Mouse (Mus musculus) cerebellum, postnatal 36 days (tissue): ENCODE results near the gene Trim39.
"Not testable (repeated sequence)": the region's sequence is repeated elsewhere in the genome, so short reads cannot be mapped to it uniquely, and the experiment has no call there.

Source experiments
- DNase-seq, 2 experiments: peaks; one replicate each; pipeline ENCODE4 v3.0.0; 2021 to 2022; ENCODE audit warnings: mixed read lengths in 2 of 2

Trim39 gene

DNA sequence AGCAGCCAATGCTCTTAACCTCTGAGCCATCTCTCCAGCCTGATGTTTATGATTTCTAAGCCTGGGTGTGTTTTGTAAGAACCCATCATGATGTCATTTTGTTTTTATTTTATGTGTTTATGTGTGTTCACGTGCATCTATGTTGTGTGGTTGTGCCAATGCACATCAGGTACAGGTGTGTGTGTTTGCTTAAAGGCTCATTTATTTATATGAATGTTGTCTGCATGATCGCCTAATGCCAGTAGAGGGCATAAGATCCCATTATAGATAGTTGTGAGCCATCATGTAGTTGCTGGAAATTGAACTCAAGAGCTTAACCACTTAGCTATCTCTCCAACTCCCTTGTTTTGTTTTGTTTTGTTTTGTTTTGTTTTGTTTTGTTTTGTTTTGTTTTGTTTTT is 26.3 kb downstream of the Trim39 start:
- no peak for DNase-seq

DNA sequence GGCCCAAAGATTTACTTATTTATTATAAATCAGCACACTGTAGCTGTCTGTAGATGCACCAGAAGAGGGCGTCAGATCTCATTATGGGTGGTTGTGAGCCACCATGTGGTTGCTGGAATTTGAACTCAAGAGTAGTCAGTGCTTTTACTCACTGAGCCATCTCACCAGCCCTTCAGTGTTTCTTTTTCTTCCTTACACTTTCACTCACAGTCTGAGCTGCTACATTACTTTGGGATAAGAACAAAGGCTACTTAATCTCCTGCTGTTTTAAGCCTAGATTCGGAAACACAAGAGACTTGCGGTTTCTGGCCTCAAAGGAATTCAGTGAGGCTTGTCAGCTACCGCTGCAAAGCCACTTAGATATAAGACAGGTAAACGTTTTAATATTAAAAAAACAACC is 28.0 kb downstream of the Trim39 start:
- DNase-seq: no peak

DNA sequence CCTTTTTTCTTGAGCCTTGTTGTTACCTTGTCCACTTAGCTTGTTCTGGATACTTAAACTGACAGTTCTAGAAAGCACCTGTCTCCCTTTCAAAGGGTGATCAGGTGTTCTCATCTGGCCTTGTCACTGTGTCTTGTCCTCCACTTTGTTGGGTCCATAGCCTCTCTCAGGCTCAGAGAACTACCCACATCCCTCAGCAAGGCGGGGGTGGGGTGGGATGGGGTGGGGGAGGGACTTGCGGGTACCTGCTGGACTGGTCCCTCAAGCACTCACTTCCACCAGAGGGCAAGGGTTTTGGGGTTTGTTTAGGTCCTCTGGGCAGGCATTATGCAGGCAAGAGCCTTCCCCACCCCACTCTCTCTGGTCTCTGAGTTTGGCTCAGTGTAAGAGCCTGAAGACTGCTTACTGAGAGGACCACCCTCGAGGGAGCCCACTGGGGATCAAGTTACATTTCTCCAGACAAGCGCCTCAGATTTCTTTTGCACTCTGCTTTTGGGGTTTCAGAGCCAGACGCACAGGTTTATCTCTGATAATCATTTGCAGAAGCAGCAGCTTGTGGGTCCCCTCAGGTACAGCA is 31.3 kb downstream of the Trim39 start:
- no peak for DNase-seq

GRCm38 (mm10) chr17:36237321-36237921 is 34.6 kb downstream of the Trim39 start:
- DNase-seq: no peak

GRCm38 (mm10) chr17:36235300-36235699 is 36.7 kb downstream of the Trim39 start:
- not testable (repeated sequence) for DNase-seq

GRCm38 (mm10) chr17:36233572-36233971 is 38.5 kb downstream of the Trim39 start:
- DNase-seq: no peak

DNA sequence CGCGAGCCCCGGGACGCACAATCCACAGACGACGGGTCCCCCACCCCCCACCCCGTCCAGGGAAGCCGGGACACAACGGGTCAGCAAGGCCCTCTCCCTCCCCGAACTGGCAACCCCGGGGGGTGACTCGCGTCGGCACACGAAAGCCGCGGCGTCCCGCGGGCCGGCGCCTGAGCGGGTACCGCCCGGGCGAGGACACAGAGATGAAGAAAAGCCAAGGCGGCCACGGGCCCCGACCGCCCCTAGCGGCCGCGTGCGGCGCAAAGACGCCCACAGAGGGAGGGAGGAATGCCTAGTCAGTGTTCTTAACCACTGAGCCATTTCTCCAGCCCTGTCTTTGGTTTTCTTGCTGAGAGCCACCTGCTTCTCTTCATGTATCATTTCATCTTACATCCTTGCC is 40.7 kb downstream of the Trim39 start:
- peak; percentile 41 to 65 for DNase-seq

GRCm38 (mm10) chr17:36229046-36229445 is 43.0 kb downstream of the Trim39 start:
- no peak for DNase-seq

DNA sequence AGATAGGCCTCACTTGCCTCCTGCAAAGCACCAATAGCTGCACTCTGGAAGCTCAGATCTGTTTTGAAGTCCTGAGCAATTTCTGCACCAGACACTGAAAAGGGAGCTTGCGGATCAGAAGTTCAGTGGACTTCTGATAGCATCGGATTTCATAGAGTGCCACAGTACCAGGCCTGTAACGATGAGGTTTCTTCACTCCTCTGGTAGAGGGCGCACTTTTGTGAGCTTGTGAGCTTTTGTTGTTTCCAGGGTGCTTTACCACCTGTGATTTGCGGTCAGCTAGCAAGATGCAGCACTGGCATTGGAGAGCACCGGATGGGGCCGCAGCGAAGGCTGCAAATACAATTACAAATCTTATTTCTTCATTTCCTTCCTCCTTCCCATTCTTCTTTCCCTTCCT is 45.1 kb downstream of the Trim39 start:
- DNase-seq: no peak

DNA sequence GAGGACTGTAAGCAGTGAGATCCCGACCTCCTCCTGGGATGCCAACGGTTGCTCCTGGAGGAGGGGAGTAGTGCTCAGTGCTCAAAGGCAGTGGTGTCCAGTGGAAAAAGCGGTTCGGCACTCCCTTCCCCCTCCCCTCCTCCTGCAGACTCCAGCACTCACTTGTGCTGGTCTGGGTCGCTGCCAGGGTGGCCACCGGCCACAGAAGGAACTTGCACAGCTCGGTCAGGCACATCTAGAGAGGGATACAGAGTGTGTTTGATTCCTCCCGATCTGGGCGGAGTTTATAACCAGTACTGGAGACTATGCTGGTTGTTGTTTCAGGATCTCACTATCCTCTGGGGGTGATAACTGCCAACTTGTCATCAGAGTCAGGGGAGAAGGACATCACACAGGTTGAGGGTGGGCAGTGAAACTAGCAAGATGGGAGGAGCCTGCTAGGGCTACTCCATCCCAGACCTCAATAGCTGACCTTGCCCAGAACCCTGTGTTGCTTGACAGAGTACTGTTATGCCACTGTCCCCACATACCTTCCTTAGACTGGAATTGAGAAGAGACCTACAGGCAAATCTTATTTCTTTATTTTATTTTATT is 46.7 kb downstream of the Trim39 start:
- DNase-seq: no peak

DNA sequence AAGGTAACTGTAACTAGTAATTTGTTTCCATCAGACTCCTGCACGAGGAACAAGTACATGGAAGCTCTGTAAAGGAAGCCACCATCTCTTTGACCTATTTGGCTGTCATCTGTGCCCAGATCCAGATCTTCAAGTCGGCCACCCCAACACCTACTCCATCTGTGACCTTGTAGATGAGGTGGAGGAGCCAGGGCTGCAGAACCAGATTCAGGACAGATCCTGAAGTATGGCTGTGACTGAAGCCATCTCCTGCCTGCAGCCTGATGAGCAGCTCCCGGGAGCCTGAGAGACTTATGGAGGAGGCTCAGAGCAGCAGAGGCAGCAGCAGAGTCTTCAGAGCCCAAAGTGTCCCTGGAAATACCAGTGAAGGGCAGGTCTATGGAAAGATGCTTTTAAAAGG is 47.6 kb downstream of the Trim39 start:
- no peak for DNase-seq

DNA sequence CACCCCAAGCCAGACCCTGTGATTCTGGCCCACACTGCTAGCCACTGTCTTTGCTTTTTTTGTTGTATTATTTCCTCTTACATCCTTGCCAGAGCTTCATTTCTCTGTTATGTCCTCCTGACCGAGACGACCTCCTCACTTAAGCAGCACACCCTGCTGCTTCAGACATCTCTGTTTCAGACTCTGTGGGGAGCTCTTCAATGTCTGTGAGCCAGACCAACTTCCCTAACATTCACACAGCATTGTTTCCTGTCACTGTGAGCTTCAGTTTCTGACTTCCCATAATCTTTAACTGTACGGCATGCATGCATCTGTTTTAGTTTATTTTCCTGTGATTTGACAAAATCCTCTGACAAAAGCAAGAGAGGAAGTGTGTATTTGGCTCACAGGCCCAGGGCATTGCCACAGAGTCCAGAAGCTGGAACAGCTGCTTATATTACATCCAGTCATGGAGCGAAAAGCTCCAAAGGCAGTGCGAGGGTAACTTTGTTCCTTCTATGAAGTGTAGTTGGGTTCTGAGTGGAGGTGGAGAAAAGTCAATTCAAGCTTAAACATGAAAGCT is 53.4 kb downstream of the Trim39 start:
- DNase-seq: no peak

- no peak for DNase-seq
Observed at GRCm38 (mm10) chr17:36215586-36215985, 56.5 kb downstream of the Trim39 start.
